In the genomic region with DNA sequence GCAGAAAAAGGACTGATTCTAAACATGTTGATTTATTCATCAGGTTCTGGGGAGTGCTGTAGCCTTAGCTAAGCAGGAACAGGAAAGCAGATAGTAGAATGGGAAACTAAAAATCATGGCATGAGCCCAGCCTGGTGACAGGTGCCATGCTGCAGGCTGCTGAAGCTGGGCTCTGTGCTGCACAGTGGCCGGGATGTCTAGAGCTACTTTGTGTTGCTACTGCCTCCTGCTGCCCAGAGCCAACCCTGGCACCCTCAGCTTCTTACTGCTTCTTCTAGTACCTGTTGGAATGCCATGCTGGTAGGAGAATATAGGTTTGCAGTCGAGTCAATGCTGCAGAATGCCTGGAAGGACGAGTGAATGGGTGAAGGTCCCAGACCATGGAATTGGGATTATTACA, we compare ENCODE assay signal across 10 mouse cellular contexts. TPM values are rescaled to one million over a fixed set of nuclear protein-coding genes. Genes with fewer than 3 reads are reported as not detected.
DNase-seq lines count a peak whose midpoint lies in the region; ATAC-seq and TF ChIP-seq lines count a peak whose summit lies in the region.
"Had no signal": no experiment of that assay in that cellular context is flagged by ENCODE, and none has a peak within 500 bp of the region (broad histone marks: within the 10 kb centered on the region; RNA-seq: fewer than 3 reads in every experiment).

No protein-coding gene starts in this region.

- no peak overlapping the region for H3K9ac ChIP-seq in hindbrain, embryonic 16.5 days (ENCODE audit: low read depth, low read length)
- no peak overlapping the region for H3K9ac ChIP-seq in hindbrain, embryonic 13.5 days
- H3K9ac ChIP-seq: limb, embryonic 13.5 days; neural tube, embryonic 13.5 days had no signal

- H3K27me3 ChIP-seq in hindbrain, embryonic 16.5 days (replicated peaks; ENCODE audit: control insufficient read depth, insufficient read depth, low read length): no peaks in the 10 kb centered on the region
- no peaks in the 10 kb centered on the region for H3K27me3 ChIP-seq in hindbrain, embryonic 13.5 days
- H3K27me3 ChIP-seq: limb, embryonic 13.5 days; neural tube, embryonic 13.5 days had no signal

- peak; percentile 32 for DNase-seq in right cerebral cortex, postnatal 14 days
- no peak for DNase-seq in right cerebral cortex, postnatal 36 days (ENCODE audit: low spot score in 2 of 2)
- DNase-seq in retina, postnatal 1 day: peak; percentile 15
- DNase-seq in frontal cortex, adult 2 months (ENCODE audit: extremely low spot score in 1 of 2, low spot score in 1 of 2): no peak

- H3K4me3 ChIP-seq in hindbrain, embryonic 16.5 days (ENCODE audit: low read length): no peak overlapping the region
- no peak overlapping the region for H3K4me3 ChIP-seq in hindbrain, embryonic 13.5 days
- H3K4me3 ChIP-seq in embryonic fibroblast, embryonic 13.5 days (ENCODE audit: insufficient read depth, low read length): no peak overlapping the region
- H3K4me3 ChIP-seq: forebrain, embryonic 10.5 days; limb, embryonic 13.5 days; neural tube, embryonic 13.5 days had no signal

- no peak overlapping the region for H3K27ac ChIP-seq in hindbrain, embryonic 16.5 days (ENCODE audit: low read depth, low read length)
- no peak overlapping the region for H3K27ac ChIP-seq in hindbrain, embryonic 13.5 days
- no peak overlapping the region for H3K27ac ChIP-seq in embryonic fibroblast, embryonic 13.5 days (ENCODE audit: insufficient read depth, low read length)
- H3K27ac ChIP-seq: forebrain, embryonic 10.5 days; limb, embryonic 13.5 days; neural tube, embryonic 13.5 days had no signal

- H3K36me3 ChIP-seq in hindbrain, embryonic 16.5 days (ENCODE audit: control insufficient read depth, insufficient read depth, low read length): no peaks in the 10 kb centered on the region
- H3K36me3 ChIP-seq in hindbrain, embryonic 13.5 days: peaks cover 24% of the 10 kb centered on the region

- TF ChIP-seq POLR2A in embryonic fibroblast, embryonic 13.5 days (IDR thresholded peaks at IDR 0.05; ENCODE audit: low read depth, low read length): no peak

- no peaks in the 10 kb centered on the region for H3K4me1 ChIP-seq in hindbrain, embryonic 16.5 days (ENCODE audit: control insufficient read depth, insufficient read depth, low read depth, low read length)
- H3K4me1 ChIP-seq in hindbrain, embryonic 13.5 days (replicated peaks): 0 out of 2 replicates have a peak, but pooled peaks cover 5% of the 10 kb centered on the region
- H3K4me1 ChIP-seq in embryonic fibroblast, embryonic 13.5 days (ENCODE audit: control insufficient read depth, insufficient read depth, low read length): no peaks in the 10 kb centered on the region
- H3K4me1 ChIP-seq: limb, embryonic 13.5 days; neural tube, embryonic 13.5 days had no signal

- H3K9me3 ChIP-seq in hindbrain, embryonic 16.5 days (ENCODE audit: control insufficient read depth, low read length): no peaks in the 10 kb centered on the region
- H3K9me3 ChIP-seq in hindbrain, embryonic 13.5 days: no peaks in the 10 kb centered on the region
- H3K9me3 ChIP-seq: forebrain, embryonic 10.5 days; limb, embryonic 13.5 days; neural tube, embryonic 13.5 days had no signal

- no peak overlapping the region for H3K4me2 ChIP-seq in hindbrain, embryonic 16.5 days (ENCODE audit: low read length)
- no peak overlapping the region for H3K4me2 ChIP-seq in hindbrain, embryonic 13.5 days
- H3K4me2 ChIP-seq: limb, embryonic 13.5 days; neural tube, embryonic 13.5 days had no signal

- ATAC-seq in hindbrain, embryonic 16.5 days: peak; percentile 68; the same call in 1 of the 2 replicates
- ATAC-seq in hindbrain, embryonic 13.5 days (ENCODE audit: low FRiP score): no peak

- TF ChIP-seq CTCF in embryonic fibroblast, embryonic 13.5 days (IDR thresholded peaks at IDR 0.05; ENCODE audit: borderline replicate concordance, insufficient read depth, low read length): peak; percentile 46; the same call in 1 of the 2 replicates

- WGBS in hindbrain, embryonic 16.5 days: 63% methylated on average over 3 of the region's 3 CpGs
- WGBS in hindbrain, embryonic 13.5 days: 58% methylated on average over 3 of the region's 3 CpGs

RNA-seq across cellular contexts. Expression of gene Pigk, which starts 8.9 kb away (rescaled TPM):
- polyA plus RNA-seq in hindbrain, embryonic 16.5 days (2015; fragmentation: Nextera tagmentation; extraction: Ambion mirVana): 44.5 and 58.1 TPM in 2 replicates
- polyA plus RNA-seq in hindbrain, embryonic 13.5 days (2015; fragmentation: Nextera tagmentation; extraction: Ambion mirVana): 47.9 and 51.0 TPM in 2 replicates
- polyA plus RNA-seq in embryonic fibroblast, embryonic 13.5 days (2011; ENCODE audit: insufficient read length, low read depth, missing spikeins): 73.2 and 85.7 TPM in 2 replicates
- 24.5 and 27.3 TPM in 2 replicates for polyA plus RNA-seq in frontal cortex, adult 2 months (2012; rRNA removed)

RNA-seq across cellular contexts. Expression of gene Ak5, which starts 54.7 kb away (rescaled TPM):
- 19.7 and 20.7 TPM in 2 replicates for polyA plus RNA-seq in hindbrain, embryonic 16.5 days (2015; fragmentation: Nextera tagmentation; extraction: Ambion mirVana)
- 5.6 and 7.0 TPM in 2 replicates for polyA plus RNA-seq in hindbrain, embryonic 13.5 days (2015; fragmentation: Nextera tagmentation; extraction: Ambion mirVana)
- polyA plus RNA-seq in embryonic fibroblast, embryonic 13.5 days (2011; ENCODE audit: insufficient read length, low read depth, missing spikeins): 21.8 and 28.3 TPM in 2 replicates
- 61.2 and 63.5 TPM in 2 replicates for polyA plus RNA-seq in frontal cortex, adult 2 months (2012; rRNA removed)

Comparison
In these comparisons a context has a peak if more than half of its experiments do, and no peak if none do; other contexts are left out.
1. DNase-seq: peak in right cerebral cortex, postnatal 14 days (single experiment) and retina, postnatal 1 day (single experiment); none in right cerebral cortex, postnatal 36 days (0 of 2) and frontal cortex, adult 2 months (0 of 2).